Mouse (Mus musculus) testis, adult 2 months (tissue): ENCODE measurements around the gene Itpr1.

Experiments used
- CTCF ChIP-seq: fragments of 200-500 bp; IDR thresholded peaks from 2 replicates; pipeline ENCODE4 v1.5.1; 2012; ENCODE audit warnings: low read depth, mild to moderate bottlenecking, inconsistent platforms, low read length, moderate library complexity; ENCODE audit not compliant: control insufficient read depth, insufficient read depth, insufficient replicate concordance
- POLR2A ChIP-seq: fragments of 200-500 bp; IDR thresholded peaks from 2 replicates; pipeline ENCODE4 v1.6.1; 2012; ENCODE audit warnings: low read depth, mild to moderate bottlenecking, inconsistent platforms, low read length, moderate library complexity; ENCODE audit not compliant: control insufficient read depth

GRCm38 (mm10) chr6:108517241-108517981, 304.5 kb downstream of the Itpr1 start:
- TF ChIP-seq CTCF (no peak), POLR2A (no peak)
